Comparison of ENCODE assay signal across 8 mouse cellular contexts in genomic region chr9:44602766-44603165, GRCm38 (mm10). TPM values are rescaled to one million over a fixed set of nuclear protein-coding genes. Genes with fewer than 3 reads are reported as not detected.
DNase-seq lines count a peak whose midpoint lies in the region; ATAC-seq and TF ChIP-seq lines count a peak whose summit lies in the region.

No protein-coding gene starts in this region.

- no peaks in the 10 kb centered on the region for H3K27me3 ChIP-seq in kidney, embryonic 16.5 days (ENCODE audit: insufficient read depth, low read length)
- H3K27me3 ChIP-seq in intestine, embryonic 14.5 days (replicated peaks; ENCODE audit: control insufficient read depth, insufficient read depth, low read length) = no peaks in the 10 kb centered on the region
- H3K27me3 ChIP-seq in neural tube, embryonic 12.5 days (replicated peaks) = no peaks in the 10 kb centered on the region

- peak overlapping the region; percentile 91 for H3K4me3 ChIP-seq in kidney, embryonic 16.5 days (ENCODE audit: low read length)
- H3K4me3 ChIP-seq in bone marrow macrophage, adult 2 months (ENCODE audit: insufficient read depth, low read length) = peak overlapping the region; percentile 94
- H3K4me3 ChIP-seq in intestine, embryonic 14.5 days (ENCODE audit: low read depth, low read length) = peak overlapping the region; percentile 100; the same call in 1 of the 2 replicates
- peak overlapping the region; percentile 99; the same call in 1 of the 2 replicates for H3K4me3 ChIP-seq in neural tube, embryonic 12.5 days

- TF ChIP-seq POLR2A in bone marrow macrophage, adult 2 months (IDR thresholded peaks at IDR 0.05; ENCODE audit: borderline replicate concordance, low read depth, low read length) = no peak

- no peak for ATAC-seq in kidney, embryonic 16.5 days (ENCODE audit: low FRiP score, low TSS enrichment)
- no peak for ATAC-seq in intestine, embryonic 14.5 days (replicated peaks; ENCODE audit: low FRiP score, low TSS enrichment, low read depth)
- ATAC-seq in neural tube, embryonic 12.5 days (ENCODE audit: low FRiP score, low read depth) = no peak

- H3K4me2 ChIP-seq in kidney, embryonic 16.5 days (replicated peaks; ENCODE audit: low read depth, low read length) = peak overlapping the region; percentile 60
- peak overlapping the region; percentile 76 for H3K4me2 ChIP-seq in intestine, embryonic 14.5 days (ENCODE audit: low read length)
- H3K4me2 ChIP-seq in neural tube, embryonic 12.5 days (replicated peaks) = peak overlapping the region; percentile 88

- peaks cover 42% of the 10 kb centered on the region for H3K4me1 ChIP-seq in kidney, embryonic 16.5 days (ENCODE audit: insufficient read depth, low read length)
- peaks cover 13% of the 10 kb centered on the region for H3K4me1 ChIP-seq in bone marrow macrophage, adult 2 months (ENCODE audit: control insufficient read depth, insufficient read depth, low read length)
- peaks cover 40% of the 10 kb centered on the region for H3K4me1 ChIP-seq in intestine, embryonic 14.5 days (replicated peaks; ENCODE audit: control insufficient read depth, insufficient read depth, low read length)
- peaks cover 24% of the 10 kb centered on the region for H3K4me1 ChIP-seq in neural tube, embryonic 12.5 days

- H3K27ac ChIP-seq in kidney, embryonic 16.5 days (ENCODE audit: low read length) = peak overlapping the region; percentile 99
- H3K27ac ChIP-seq in bone marrow macrophage, adult 2 months (ENCODE audit: insufficient read depth, low read depth, low read length) = peak overlapping the region; percentile 77
- H3K27ac ChIP-seq in intestine, embryonic 14.5 days (ENCODE audit: low read depth) = 0 out of 2 replicates have a peak overlapping the region, but pooled peaks have one; percentile 99
- H3K27ac ChIP-seq in neural tube, embryonic 12.5 days = no peak overlapping the region

- peak overlapping the region; percentile 54 for H3K9ac ChIP-seq in kidney, embryonic 16.5 days (replicated peaks; ENCODE audit: low read length)
- peak overlapping the region; percentile 25 for H3K9ac ChIP-seq in intestine, embryonic 14.5 days (ENCODE audit: low read length)
- no peak overlapping the region for H3K9ac ChIP-seq in neural tube, embryonic 12.5 days

- 65% methylated on average over 6 of the region's 6 CpGs for WGBS in kidney, embryonic 16.5 days
- 71% methylated on average over 6 of the region's 6 CpGs for WGBS in intestine, embryonic 14.5 days
- WGBS in neural tube, embryonic 12.5 days = 72% methylated on average over 6 of the region's 6 CpGs

- TF ChIP-seq CTCF in bone marrow macrophage, adult 2 months (IDR thresholded peaks at IDR 0.05; ENCODE audit: low read depth, low read length) = no peak

- DNase-seq in kidney, postnatal 36 days = no peak
- no peak for DNase-seq in intestine, embryonic 14.5 days (ENCODE audit: low spot score)
- DNase-seq in frontal cortex, postnatal 36 days (ENCODE audit: low spot score in 2 of 2) = no peak
- no peak for DNase-seq in right cerebral cortex, postnatal 14 days
- no peak for DNase-seq in layer of hippocampus, adult 11-12 months (ENCODE audit: low spot score)

- peaks cover 6% of the 10 kb centered on the region for H3K36me3 ChIP-seq in kidney, embryonic 16.5 days (ENCODE audit: insufficient read depth, low read length)
- peaks cover 12% of the 10 kb centered on the region for H3K36me3 ChIP-seq in intestine, embryonic 14.5 days (ENCODE audit: control insufficient read depth, insufficient read depth, low read length)
- peaks cover 6% of the 10 kb centered on the region for H3K36me3 ChIP-seq in neural tube, embryonic 12.5 days

- H3K9me3 ChIP-seq in kidney, embryonic 16.5 days (ENCODE audit: low read length) = no peaks in the 10 kb centered on the region
- no peaks in the 10 kb centered on the region for H3K9me3 ChIP-seq in intestine, embryonic 14.5 days (ENCODE audit: control insufficient read depth, low read length)
- no peaks in the 10 kb centered on the region for H3K9me3 ChIP-seq in neural tube, embryonic 12.5 days

RNA-seq across cellular contexts. Expression of gene Ddx6, which starts 1.9 kb away (rescaled TPM):
- polyA plus RNA-seq in kidney, embryonic 16.5 days (2015; fragmentation: Nextera tagmentation; extraction: Ambion mirVana) = 11.2 and 13.9 TPM in 2 replicates
- polyA plus RNA-seq in bone marrow macrophage, adult 2 months (2012; ENCODE audit: insufficient read depth, insufficient read length, missing spikeins) = 111 and 122 TPM in 2 replicates
- polyA plus RNA-seq in intestine, embryonic 14.5 days (2014; fragmentation: Nextera tagmentation; extraction: Ambion mirVana) = 17.6 and 17.8 TPM in 2 replicates
- polyA plus RNA-seq in neural tube, embryonic 12.5 days (2016; fragmentation: Nextera tagmentation; extraction: Ambion mirVana) = 17.6 and 26.7 TPM in 2 replicates

RNA-seq across cellular contexts. Expression of gene Cxcr5, which starts 41.1 kb away (rescaled TPM):
- 0.11 TPM in 1 of 2 replicates, not detected in the other for polyA plus RNA-seq in kidney, embryonic 16.5 days (2015; fragmentation: Nextera tagmentation; extraction: Ambion mirVana)
- polyA plus RNA-seq in bone marrow macrophage, adult 2 months (2012; ENCODE audit: insufficient read depth, insufficient read length, missing spikeins) = not detected in 2 replicates
- polyA plus RNA-seq in intestine, embryonic 14.5 days (2014; fragmentation: Nextera tagmentation; extraction: Ambion mirVana) = 0.82 and 0.89 TPM in 2 replicates
- polyA plus RNA-seq in neural tube, embryonic 12.5 days (2016; fragmentation: Nextera tagmentation; extraction: Ambion mirVana) = not detected in 2 replicates
